Mouse (Mus musculus): ENCODE measurements around the gene Rapgef1. TPM values are rescaled to one million over a fixed set of nuclear protein-coding genes. Genes with fewer than 3 reads are reported as not detected.
A peak's percentile ranks its signal among the peaks of the same experiment; 100 is the strongest.

The Rapgef1 gene
- total and polyA plus RNA-seq, 3 experiments, result 24.3 to 43.3 (median 42.0) TPM

DNA sequence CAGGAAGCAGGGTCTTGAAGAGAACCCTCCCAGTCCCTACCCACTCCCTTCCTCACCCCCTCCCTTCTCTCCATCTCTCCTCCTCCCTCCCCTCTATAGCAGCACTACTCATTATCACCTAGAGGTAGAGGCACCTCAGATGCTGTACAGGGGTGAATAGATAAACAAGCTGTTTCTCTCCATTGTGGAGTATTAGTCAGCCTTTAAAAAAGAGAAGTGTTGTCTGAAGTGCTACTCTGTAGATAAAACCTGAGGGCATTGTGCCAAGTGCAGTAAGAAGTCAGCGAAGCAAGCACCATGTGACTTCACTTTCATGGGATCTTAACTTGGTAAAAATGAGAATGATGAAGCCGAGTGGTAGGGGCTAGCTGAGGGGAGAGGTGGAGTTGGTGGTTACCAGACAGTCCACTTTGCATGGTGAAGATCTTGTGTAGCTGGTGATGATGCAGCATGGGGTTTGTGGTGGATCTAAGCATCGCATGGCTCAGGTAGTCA lies 12.7 kb downstream of the Rapgef1 start:
- ATAC-seq (ENCODE audit: extremely low read depth, insufficient number of reproducible peaks, low FRiP score, poor library complexity, severe bottlenecking), result peak; percentile 54
- peaks cover 76% of the 10 kb centered on the region for H3K36me3 ChIP-seq (replicated peaks)
- no peaks in the 10 kb centered on the region for H3K27me3 ChIP-seq (ENCODE audit: insufficient read depth, low read length)
- peaks cover 67% of the 10 kb centered on the region for H3K4me1 ChIP-seq (ENCODE audit: insufficient read depth, low read depth, low read length)
- TF ChIP-seq CTCF (IDR thresholded peaks at IDR 0.05; ENCODE audit: low read depth, low read length), result no peak
- TF ChIP-seq GATA2 (IDR thresholded peaks at IDR 0.05; ENCODE audit: borderline replicate concordance, low read depth, low read length), result no peak
- no peak for TF ChIP-seq TAL1 (conservative IDR thresholded peaks at IDR 0.05; ENCODE audit: low read depth, low read length)
- TF ChIP-seq POLR2AphosphoS5 (IDR thresholded peaks at IDR 0.05; ENCODE audit: insufficient replicate concordance, low read depth, low read length), result no peak
- TF ChIP-seq GATA1 (IDR thresholded peaks at IDR 0.05; ENCODE audit: borderline replicate concordance, low read length), result no peak
- H3K4me3 ChIP-seq (ENCODE audit: low read depth, low read length), result no peak overlapping the region
- H3K9me3 ChIP-seq (replicated peaks), result no peaks in the 10 kb centered on the region
- DNase-seq (ENCODE audit: low spot score), result no peak

- no peak overlapping the region for H3K4me3 ChIP-seq (ENCODE audit: low read depth, low read length)
These were observed 13.6 kb downstream of the Rapgef1 start for GRCm38 (mm10) chr2:29633101-29633554.

GRCm38 (mm10) chr2:29633782-29634181 lies 14.3 kb downstream of the Rapgef1 start:
- Histone ChIP-seq H3K4me3 (ENCODE audit: low read depth, low read length) (no peak overlapping the region), H3K9me3 (replicated peaks) (no peaks in the 10 kb centered on the region), H3K27me3 (ENCODE audit: insufficient read depth, low read length) (no peaks in the 10 kb centered on the region), H3K36me3 (replicated peaks) (peaks cover 70% of the 10 kb centered on the region), H3K4me1 (ENCODE audit: insufficient read depth, low read depth, low read length) (peaks cover 57% of the 10 kb centered on the region)
- TF ChIP-seq TAL1 (conservative IDR thresholded peaks at IDR 0.05; ENCODE audit: low read depth, low read length) (no peak), POLR2AphosphoS5 (IDR thresholded peaks at IDR 0.05; ENCODE audit: insufficient replicate concordance, low read depth, low read length) (no peak), GATA2 (IDR thresholded peaks at IDR 0.05; ENCODE audit: borderline replicate concordance, low read depth, low read length) (no peak), GATA1 (IDR thresholded peaks at IDR 0.05; ENCODE audit: borderline replicate concordance, low read length) (no peak), CTCF (IDR thresholded peaks at IDR 0.05; ENCODE audit: low read depth, low read length) (no peak)
- DNase-seq (ENCODE audit: low spot score) (no peak), ATAC-seq (ENCODE audit: extremely low read depth, insufficient number of reproducible peaks, low FRiP score, poor library complexity, severe bottlenecking) (no peak)

More at GRCm38 (mm10) chr2:29633101-29633554, 13.6 kb downstream of the Rapgef1 start:
- DNase-seq (ENCODE audit: low spot score), result no peak
- Histone ChIP-seq H3K27me3 (ENCODE audit: insufficient read depth, low read length) (no peaks in the 10 kb centered on the region), H3K9me3 (replicated peaks) (no peaks in the 10 kb centered on the region), H3K36me3 (replicated peaks) (peaks cover 76% of the 10 kb centered on the region), H3K4me1 (ENCODE audit: insufficient read depth, low read depth, low read length) (peaks cover 62% of the 10 kb centered on the region)
- no peak for TF ChIP-seq POLR2AphosphoS5 (IDR thresholded peaks at IDR 0.05; ENCODE audit: insufficient replicate concordance, low read depth, low read length)
- no peak for TF ChIP-seq GATA1 (IDR thresholded peaks at IDR 0.05; ENCODE audit: borderline replicate concordance, low read length)
- TF ChIP-seq CTCF (IDR thresholded peaks at IDR 0.05; ENCODE audit: low read depth, low read length), result no peak
- TF ChIP-seq GATA2 (IDR thresholded peaks at IDR 0.05; ENCODE audit: borderline replicate concordance, low read depth, low read length), result no peak
- TF ChIP-seq TAL1 (conservative IDR thresholded peaks at IDR 0.05; ENCODE audit: low read depth, low read length), result no peak
- ATAC-seq (ENCODE audit: extremely low read depth, insufficient number of reproducible peaks, low FRiP score, poor library complexity, severe bottlenecking), result no peak

DNA sequence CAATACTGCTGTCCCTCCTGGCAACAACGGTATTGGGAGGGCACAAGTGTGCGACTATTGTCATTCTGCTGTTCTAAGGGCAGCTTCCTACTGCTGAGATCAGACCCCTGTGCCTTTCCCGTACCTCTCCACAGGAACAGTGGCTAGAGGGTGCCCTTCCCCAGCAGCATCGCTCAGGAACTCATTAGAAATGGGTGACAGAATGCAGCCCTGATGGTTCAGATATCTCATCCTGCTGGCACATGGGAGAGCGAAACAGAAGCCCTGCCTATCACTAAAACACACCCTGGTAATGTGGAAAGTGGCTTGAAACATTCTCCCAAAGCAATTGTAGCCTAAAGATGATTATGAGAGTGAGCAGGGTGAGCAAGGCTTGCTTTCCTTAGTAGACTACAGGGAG lies 15.0 kb downstream of the Rapgef1 start:
- TF ChIP-seq POLR2AphosphoS5 (IDR thresholded peaks at IDR 0.05; ENCODE audit: insufficient replicate concordance, low read depth, low read length), result no peak
- no peak for TF ChIP-seq TAL1 (conservative IDR thresholded peaks at IDR 0.05; ENCODE audit: low read depth, low read length)
- H3K4me1 ChIP-seq (ENCODE audit: insufficient read depth, low read depth, low read length), result peaks cover 56% of the 10 kb centered on the region
- H3K9me3 ChIP-seq (replicated peaks), result no peaks in the 10 kb centered on the region
- no peak for DNase-seq (ENCODE audit: low spot score)
- no peak for ATAC-seq (ENCODE audit: extremely low read depth, insufficient number of reproducible peaks, low FRiP score, poor library complexity, severe bottlenecking)
- no peak overlapping the region for H3K4me3 ChIP-seq (ENCODE audit: low read depth, low read length)
- peaks cover 69% of the 10 kb centered on the region for H3K36me3 ChIP-seq (replicated peaks)
- H3K27me3 ChIP-seq (ENCODE audit: insufficient read depth, low read length), result no peaks in the 10 kb centered on the region

DNA sequence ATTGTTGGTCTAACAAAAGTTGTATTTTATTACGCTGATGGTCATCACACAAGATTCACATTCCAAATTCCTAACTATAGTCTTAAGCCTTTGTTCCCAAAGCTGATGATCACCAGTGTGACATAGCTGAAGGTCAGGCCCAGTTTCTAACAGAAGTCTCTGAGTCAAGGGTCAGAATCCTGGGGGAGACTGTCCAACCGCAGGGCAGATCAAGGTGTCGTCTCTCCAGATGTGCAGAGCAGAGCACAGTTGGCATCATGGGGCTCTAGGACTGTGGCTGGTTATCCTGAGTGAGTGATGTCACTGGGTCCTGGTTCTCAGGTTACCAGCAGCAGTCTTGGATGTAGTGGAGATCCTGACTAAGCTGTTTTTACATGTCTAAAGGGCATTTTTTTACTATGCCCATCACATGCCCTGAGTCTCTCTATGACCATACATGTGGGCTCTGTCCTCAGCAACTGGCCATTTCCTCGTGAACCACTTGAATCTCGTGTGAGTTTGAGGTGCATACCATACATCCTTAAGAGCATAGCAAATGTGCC lies 16.5 kb downstream of the Rapgef1 start:
- DNase-seq (ENCODE audit: low spot score) (no peak), ATAC-seq (ENCODE audit: extremely low read depth, insufficient number of reproducible peaks, low FRiP score, poor library complexity, severe bottlenecking) (no peak)
- TF ChIP-seq CTCF (IDR thresholded peaks at IDR 0.05; ENCODE audit: low read depth, low read length) (no peak), TAL1 (conservative IDR thresholded peaks at IDR 0.05; ENCODE audit: low read depth, low read length) (no peak), POLR2AphosphoS5 (IDR thresholded peaks at IDR 0.05; ENCODE audit: insufficient replicate concordance, low read depth, low read length) (no peak), GATA2 (IDR thresholded peaks at IDR 0.05; ENCODE audit: borderline replicate concordance, low read depth, low read length) (no peak), GATA1 (IDR thresholded peaks at IDR 0.05; ENCODE audit: borderline replicate concordance, low read length) (no peak)
- no peak overlapping the region for H3K4me3 ChIP-seq (ENCODE audit: low read depth, low read length)
- H3K36me3 ChIP-seq (replicated peaks), result peaks cover 65% of the 10 kb centered on the region
- no peaks in the 10 kb centered on the region for H3K27me3 ChIP-seq (ENCODE audit: insufficient read depth, low read length)
- H3K9me3 ChIP-seq (replicated peaks), result no peaks in the 10 kb centered on the region
- peaks cover 59% of the 10 kb centered on the region for H3K4me1 ChIP-seq (ENCODE audit: insufficient read depth, low read depth, low read length)

DNA sequence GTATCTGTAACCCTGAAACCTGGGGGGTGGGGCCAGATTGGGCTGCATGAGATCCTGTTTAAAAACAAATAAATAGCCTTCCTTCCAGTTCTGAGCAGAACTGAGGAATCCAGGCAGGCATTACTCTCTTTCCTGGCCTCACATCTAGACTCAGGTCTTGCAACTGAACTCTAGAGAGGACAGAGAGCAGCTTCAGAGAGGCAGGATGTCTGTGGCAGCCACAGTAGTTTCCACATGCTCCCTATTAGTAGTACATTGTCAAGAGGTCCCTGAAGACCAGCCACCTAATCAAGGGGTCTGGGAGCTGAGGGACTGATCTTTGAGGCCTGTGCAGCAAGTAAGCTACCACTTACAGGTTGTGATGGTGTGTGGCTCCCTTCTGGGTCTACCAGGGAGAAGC lies 18.0 kb downstream of the Rapgef1 start:
- Histone ChIP-seq H3K4me1 (ENCODE audit: insufficient read depth, low read depth, low read length) (peaks cover 51% of the 10 kb centered on the region), H3K4me3 (ENCODE audit: low read depth, low read length) (no peak overlapping the region), H3K27me3 (ENCODE audit: insufficient read depth, low read length) (no peaks in the 10 kb centered on the region), H3K36me3 (replicated peaks) (peaks cover 70% of the 10 kb centered on the region), H3K9me3 (replicated peaks) (no peaks in the 10 kb centered on the region)
- DNase-seq (ENCODE audit: low spot score) (no peak), ATAC-seq (ENCODE audit: extremely low read depth, insufficient number of reproducible peaks, low FRiP score, poor library complexity, severe bottlenecking) (no peak)
- TF ChIP-seq POLR2AphosphoS5 (IDR thresholded peaks at IDR 0.05; ENCODE audit: insufficient replicate concordance, low read depth, low read length) (no peak), TAL1 (conservative IDR thresholded peaks at IDR 0.05; ENCODE audit: low read depth, low read length) (no peak), GATA1 (IDR thresholded peaks at IDR 0.05; ENCODE audit: borderline replicate concordance, low read length) (no peak), CTCF (IDR thresholded peaks at IDR 0.05; ENCODE audit: low read depth, low read length) (no peak)

Measured in G1E (cell line).